Comparison of ENCODE assay signal across 11 mouse cellular contexts in genomic region chr12:84813773-84814172, GRCm38 (mm10). TPM values are rescaled to one million over a fixed set of nuclear protein-coding genes. Genes with fewer than 3 reads are reported as not detected.
A peak's percentile ranks its signal among the peaks of the same experiment; 100 is the strongest.
DNase-seq lines count a peak whose midpoint lies in the region; ATAC-seq and TF ChIP-seq lines count a peak whose summit lies in the region.
"Had no signal": no experiment of that assay in that cellular context is flagged by ENCODE, and none has a peak within 500 bp of the region (broad histone marks: within the 10 kb centered on the region; RNA-seq: fewer than 3 reads in every experiment).

No protein-coding gene starts in this region.

- H3K9me3 ChIP-seq in forebrain, postnatal 0 days (ENCODE audit: low read length) = no peaks in the 10 kb centered on the region
- H3K9me3 ChIP-seq in forebrain, embryonic 12.5 days = no peaks in the 10 kb centered on the region
- H3K9me3 ChIP-seq in midbrain, postnatal 0 days (ENCODE audit: low read length) = no peaks in the 10 kb centered on the region
- H3K9me3 ChIP-seq in midbrain, embryonic 10.5 days (replicated peaks) = no peaks in the 10 kb centered on the region
- no peaks in the 10 kb centered on the region for H3K9me3 ChIP-seq in stomach, embryonic 16.5 days (replicated peaks; ENCODE audit: control insufficient read depth, low read length)
- H3K9me3 ChIP-seq: embryonic facial prominence, embryonic 12.5 days; liver, embryonic 15.5 days had no signal

- 0 out of 2 replicates have a peak, but pooled peaks have one; percentile 11 for TF ChIP-seq CTCF in forebrain, postnatal 0 days (IDR thresholded peaks at IDR 0.05; ENCODE audit: low read depth)
- TF ChIP-seq CTCF in midbrain, postnatal 0 days (IDR thresholded peaks at IDR 0.05) = peak; percentile 30
- peak; percentile 47; the same call in 1 of the 2 replicates for TF ChIP-seq CTCF in embryonic fibroblast, embryonic 13.5 days (IDR thresholded peaks at IDR 0.05; ENCODE audit: borderline replicate concordance, insufficient read depth, low read length)

- H3K4me2 ChIP-seq in forebrain, postnatal 0 days (ENCODE audit: low read depth) = no peak overlapping the region
- no peak overlapping the region for H3K4me2 ChIP-seq in forebrain, embryonic 12.5 days
- no peak overlapping the region for H3K4me2 ChIP-seq in midbrain, postnatal 0 days (ENCODE audit: low read depth, low read length, poor library complexity, severe bottlenecking)
- no peak overlapping the region for H3K4me2 ChIP-seq in stomach, embryonic 16.5 days (ENCODE audit: low read depth, low read length)
- H3K4me2 ChIP-seq: embryonic facial prominence, embryonic 12.5 days; liver, embryonic 15.5 days had no signal

- no peak for ATAC-seq in forebrain, postnatal 0 days
- no peak for ATAC-seq in forebrain, embryonic 12.5 days (ENCODE audit: low FRiP score)
- ATAC-seq in midbrain, postnatal 0 days (ENCODE audit: low FRiP score) = no peak
- ATAC-seq in stomach, embryonic 16.5 days (ENCODE audit: insufficient read depth, low FRiP score) = no peak

- 43% methylated on average over 7 of the region's 7 CpGs for WGBS in forebrain, postnatal 0 days
- WGBS in forebrain, embryonic 12.5 days = 44% methylated on average over 7 of the region's 7 CpGs
- WGBS in midbrain, postnatal 0 days = 44% methylated on average over 7 of the region's 7 CpGs
- 39% methylated on average over 7 of the region's 7 CpGs for WGBS in midbrain, embryonic 10.5 days
- WGBS in stomach, embryonic 16.5 days = 46% methylated on average over 7 of the region's 7 CpGs

- intact Hi-C loops in left cerebral cortex, postnatal 25 days (cut with DNase I) = loop anchor here (5.0 kb wide), 1 partner anchor 59 kb away; no protein-coding TSS in a partner anchor

- H3K27me3 ChIP-seq in forebrain, postnatal 0 days (ENCODE audit: insufficient read depth, low read length) = no peaks in the 10 kb centered on the region
- no peaks in the 10 kb centered on the region for H3K27me3 ChIP-seq in forebrain, embryonic 12.5 days
- no peaks in the 10 kb centered on the region for H3K27me3 ChIP-seq in midbrain, postnatal 0 days (ENCODE audit: insufficient read depth, low read length)
- H3K27me3 ChIP-seq in midbrain, embryonic 10.5 days (ENCODE audit: low read depth, poor library complexity, severe bottlenecking) = no peaks in the 10 kb centered on the region
- H3K27me3 ChIP-seq in stomach, embryonic 16.5 days (ENCODE audit: control insufficient read depth, insufficient read depth, low read length) = no peaks in the 10 kb centered on the region
- H3K27me3 ChIP-seq: embryonic facial prominence, embryonic 12.5 days had no signal

- no peak for TF ChIP-seq POLR2A in embryonic fibroblast, embryonic 13.5 days (IDR thresholded peaks at IDR 0.05; ENCODE audit: low read depth, low read length)

- H3K9ac ChIP-seq in forebrain, postnatal 0 days = no peak overlapping the region
- H3K9ac ChIP-seq in forebrain, embryonic 12.5 days = no peak overlapping the region
- no peak overlapping the region for H3K9ac ChIP-seq in midbrain, postnatal 0 days (replicated peaks; ENCODE audit: low read length, poor library complexity, severe bottlenecking)
- no peak overlapping the region for H3K9ac ChIP-seq in stomach, embryonic 16.5 days (ENCODE audit: low read length)
- H3K9ac ChIP-seq: embryonic facial prominence, embryonic 12.5 days; liver, embryonic 15.5 days had no signal

- DNase-seq in forebrain, postnatal 0 days = no peak
- no peak for DNase-seq in midbrain, postnatal 0 days (ENCODE audit: low spot score)
- DNase-seq in midbrain, embryonic 10.5 days (ENCODE audit: low spot score) = no peak
- no peak for DNase-seq in cerebellum, postnatal 4 days (ENCODE audit: low spot score in 2 of 2)
- no peak for DNase-seq in left cerebral cortex, postnatal 25 days (ENCODE audit: low spot score in 2 of 2)
- DNase-seq: heart, postnatal 4 days had no signal

- no peak overlapping the region for H3K4me3 ChIP-seq in forebrain, postnatal 0 days (ENCODE audit: low read depth, low read length)
- no peak overlapping the region for H3K4me3 ChIP-seq in forebrain, embryonic 12.5 days (replicated peaks)
- no peak overlapping the region for H3K4me3 ChIP-seq in midbrain, postnatal 0 days (ENCODE audit: low read depth, low read length)
- H3K4me3 ChIP-seq in midbrain, embryonic 10.5 days = no peak overlapping the region
- no peak overlapping the region for H3K4me3 ChIP-seq in embryonic fibroblast, embryonic 13.5 days (ENCODE audit: insufficient read depth, low read length)
- no peak overlapping the region for H3K4me3 ChIP-seq in stomach, embryonic 16.5 days (replicated peaks; ENCODE audit: low read length)
- H3K4me3 ChIP-seq: embryonic facial prominence, embryonic 12.5 days; liver, embryonic 15.5 days had no signal

- H3K4me1 ChIP-seq in forebrain, postnatal 0 days (ENCODE audit: insufficient read depth) = no peaks in the 10 kb centered on the region
- H3K4me1 ChIP-seq in forebrain, embryonic 12.5 days = no peaks in the 10 kb centered on the region
- no peaks in the 10 kb centered on the region for H3K4me1 ChIP-seq in midbrain, postnatal 0 days (ENCODE audit: insufficient read depth, low read length)
- no peaks in the 10 kb centered on the region for H3K4me1 ChIP-seq in midbrain, embryonic 10.5 days
- H3K4me1 ChIP-seq in embryonic fibroblast, embryonic 13.5 days (ENCODE audit: control insufficient read depth, insufficient read depth, low read length) = no peaks in the 10 kb centered on the region
- no peaks in the 10 kb centered on the region for H3K4me1 ChIP-seq in stomach, embryonic 16.5 days (ENCODE audit: control insufficient read depth, insufficient read depth, low read length)
- H3K4me1 ChIP-seq: embryonic facial prominence, embryonic 12.5 days had no signal

- no peak overlapping the region for H3K27ac ChIP-seq in forebrain, postnatal 0 days (ENCODE audit: low read depth, low read length)
- no peak overlapping the region for H3K27ac ChIP-seq in forebrain, embryonic 12.5 days
- no peak overlapping the region for H3K27ac ChIP-seq in midbrain, postnatal 0 days (ENCODE audit: low read depth, low read length)
- H3K27ac ChIP-seq in midbrain, embryonic 10.5 days (replicated peaks) = no peak overlapping the region
- no peak overlapping the region for H3K27ac ChIP-seq in embryonic fibroblast, embryonic 13.5 days (ENCODE audit: insufficient read depth, low read length)
- peak overlapping the region; percentile 61; the same call in 1 of the 2 replicates for H3K27ac ChIP-seq in stomach, embryonic 16.5 days (ENCODE audit: low read length)
- H3K27ac ChIP-seq: embryonic facial prominence, embryonic 12.5 days; liver, embryonic 15.5 days had no signal

- H3K36me3 ChIP-seq in forebrain, postnatal 0 days (ENCODE audit: insufficient read depth) = no peaks in the 10 kb centered on the region
- H3K36me3 ChIP-seq in forebrain, embryonic 12.5 days (replicated peaks) = no peaks in the 10 kb centered on the region
- H3K36me3 ChIP-seq in midbrain, postnatal 0 days (ENCODE audit: insufficient read depth, low read length) = no peaks in the 10 kb centered on the region
- no peaks in the 10 kb centered on the region for H3K36me3 ChIP-seq in midbrain, embryonic 10.5 days
- no peaks in the 10 kb centered on the region for H3K36me3 ChIP-seq in stomach, embryonic 16.5 days (ENCODE audit: control insufficient read depth, insufficient read depth, low read length)
- H3K36me3 ChIP-seq: embryonic facial prominence, embryonic 12.5 days; liver, embryonic 15.5 days had no signal

RNA-seq across cellular contexts. Expression of gene Isca2, which starts 40.7 kb away (rescaled TPM):
- 58.8 and 68.1 TPM in 2 replicates for total RNA-seq in forebrain, postnatal 0 days (2014; rRNA removed)
- polyA plus RNA-seq in forebrain, postnatal 0 days (2015; fragmentation: Nextera tagmentation; extraction: Ambion mirVana) = 112 and 114 TPM in 2 replicates
- 143 and 152 TPM in 2 replicates for polyA plus RNA-seq in forebrain, embryonic 12.5 days (2016; fragmentation: Nextera tagmentation; extraction: Ambion mirVana)
- 58.8 and 63.7 TPM in 2 replicates for total RNA-seq in midbrain, postnatal 0 days (2014; rRNA removed)
- polyA plus RNA-seq in midbrain, postnatal 0 days (2015; fragmentation: Nextera tagmentation; extraction: Ambion mirVana) = 119 and 127 TPM in 2 replicates
- polyA plus RNA-seq in midbrain, embryonic 10.5 days (2016; fragmentation: Nextera tagmentation; extraction: Ambion mirVana) = 162 and 190 TPM in 2 replicates
- polyA plus RNA-seq in embryonic fibroblast, embryonic 13.5 days (2011; ENCODE audit: insufficient read length, low read depth, missing spikeins) = 44.7 and 50.5 TPM in 2 replicates
- polyA plus RNA-seq in stomach, embryonic 16.5 days (2015; fragmentation: Nextera tagmentation; extraction: Ambion mirVana) = 119 and 123 TPM in 2 replicates
- 10 to 100 TPM; 51.5 to 61.1 TPM for total RNA-seq in left cerebral cortex, postnatal 25 days (2021)

RNA-seq across cellular contexts. Expression of gene Npc2, which starts 40.8 kb away (rescaled TPM):
- total RNA-seq in forebrain, postnatal 0 days (2014; rRNA removed) = 42.5 and 49.8 TPM in 2 replicates
- 56.1 and 64.2 TPM in 2 replicates for polyA plus RNA-seq in forebrain, postnatal 0 days (2015; fragmentation: Nextera tagmentation; extraction: Ambion mirVana)
- polyA plus RNA-seq in forebrain, embryonic 12.5 days (2016; fragmentation: Nextera tagmentation; extraction: Ambion mirVana) = 72.0 and 75.2 TPM in 2 replicates
- 39.8 and 42.5 TPM in 2 replicates for total RNA-seq in midbrain, postnatal 0 days (2014; rRNA removed)
- 43.9 and 44.8 TPM in 2 replicates for polyA plus RNA-seq in midbrain, postnatal 0 days (2015; fragmentation: Nextera tagmentation; extraction: Ambion mirVana)
- 82.7 and 93.0 TPM in 2 replicates for polyA plus RNA-seq in midbrain, embryonic 10.5 days (2016; fragmentation: Nextera tagmentation; extraction: Ambion mirVana)
- polyA plus RNA-seq in embryonic fibroblast, embryonic 13.5 days (2011; ENCODE audit: insufficient read length, low read depth, missing spikeins) = 203 and 205 TPM in 2 replicates
- polyA plus RNA-seq in stomach, embryonic 16.5 days (2015; fragmentation: Nextera tagmentation; extraction: Ambion mirVana) = 65.5 and 69.3 TPM in 2 replicates
- 10 to 100 TPM; 27.3 to 32.2 TPM for total RNA-seq in left cerebral cortex, postnatal 25 days (2021)
